Mouse (Mus musculus): Measurements from ENCODE around the gene Thsd7b.

DNA sequence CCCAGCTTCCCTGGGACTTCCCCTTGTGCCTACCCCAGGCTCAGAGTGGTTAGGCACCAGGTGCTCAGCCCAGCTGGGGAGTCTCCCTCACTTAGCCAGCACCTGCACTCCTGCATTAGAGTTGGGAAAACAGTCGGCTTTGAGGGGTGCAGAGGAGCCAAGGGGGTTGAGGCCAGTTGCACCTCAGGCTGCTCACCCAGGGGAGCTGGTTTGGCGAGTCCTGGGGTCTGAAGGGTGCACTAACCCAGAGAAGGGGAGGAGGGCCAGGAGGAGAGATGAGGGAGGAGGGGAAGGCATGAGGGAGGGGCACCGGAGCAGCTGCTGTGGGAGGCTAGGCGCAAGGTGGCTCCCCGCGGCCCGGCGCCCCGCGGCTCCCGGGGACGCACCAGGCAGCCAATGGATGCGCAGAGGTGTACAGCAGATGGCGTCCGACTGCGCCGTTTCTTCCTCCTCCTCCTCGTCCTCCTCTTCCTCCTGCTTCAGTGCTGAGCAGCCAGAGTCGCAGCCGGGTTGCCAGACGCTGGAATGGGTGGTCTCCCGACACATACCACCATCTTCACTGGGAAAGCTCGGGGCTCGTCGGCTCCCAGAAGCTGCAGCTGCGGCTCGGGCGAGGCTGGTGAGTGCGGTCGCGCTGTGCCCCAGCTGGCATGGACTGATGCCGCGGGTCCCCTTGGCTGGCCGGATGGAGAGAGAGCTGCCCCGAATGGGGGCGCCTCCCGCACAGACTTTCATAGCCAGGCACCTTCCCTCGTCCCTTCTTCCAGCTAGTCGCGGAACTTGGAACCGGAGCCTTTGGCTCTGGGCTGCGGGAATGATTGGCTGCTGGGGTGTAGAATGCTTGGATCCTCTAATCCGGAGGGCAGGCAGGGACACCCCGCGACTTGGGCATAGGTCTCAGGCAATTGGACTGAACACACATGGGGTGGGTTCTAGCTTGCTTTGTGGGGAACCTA, at the start of gene Thsd7b:
- TF ChIP-seq CTCF (IDR thresholded peaks at IDR 0.05) (no peak), POLR2A (IDR thresholded peaks at IDR 0.05; ENCODE audit: insufficient read depth, low read depth, low read length) (no peak), EP300 (IDR thresholded peaks at IDR 0.05; ENCODE audit: insufficient read depth, low read depth, low read length) (no peak)
